Mouse (Mus musculus) embryonic facial prominence, embryonic 15.5 days (tissue): ENCODE measurements around the gene Lysmd3. TPM values are rescaled to one million over a fixed set of nuclear protein-coding genes. Genes with fewer than 3 reads are reported as not detected.
A peak's percentile ranks its signal among the peaks of the same experiment; 100 is the strongest.

Experiments used
- ATAC-seq: fragments of 200-750 bp; cut with Nextera tagmentation; 2 replicates; pipeline ENCODE4 v1.8.0; 2017; ENCODE audit warnings: low read depth, moderate TSS enrichment; ENCODE audit not compliant: insufficient number of reproducible peaks, low FRiP score, low TSS enrichment
- H3K27ac ChIP-seq: fragments of 300-500 bp; sonication (generic); replicated peaks from 2 replicates; pipeline ENCODE4 v1.5.1; 2015; ENCODE audit warnings: mild to moderate bottlenecking, inconsistent platforms
- H3K27me3 ChIP-seq: fragments of 300-500 bp; sonication (generic); 2 replicates; pipeline ENCODE4 v1.6.1; 2015; ENCODE audit warnings: inconsistent platforms
- H3K36me3 ChIP-seq: fragments of 300-500 bp; sonication (generic); 2 replicates; pipeline ENCODE4 v1.6.1; 2015; ENCODE audit warnings: mild to moderate bottlenecking, inconsistent platforms
- H3K4me1 ChIP-seq: fragments of 300-500 bp; sonication (generic); 2 replicates; pipeline ENCODE4 v1.6.1; 2015; ENCODE audit warnings: inconsistent platforms
- H3K4me2 ChIP-seq: fragments of 300-500 bp; sonication (generic); replicated peaks from 2 replicates; pipeline ENCODE4 v1.6.1; 2015; ENCODE audit warnings: mild to moderate bottlenecking, inconsistent platforms
- H3K4me3 ChIP-seq: fragments of 300-500 bp; sonication (generic); replicated peaks from 2 replicates; pipeline ENCODE4 v1.5.1; 2015; ENCODE audit warnings: mild to moderate bottlenecking, inconsistent platforms
- H3K9ac ChIP-seq: fragments of 300-500 bp; sonication (generic); 2 replicates; pipeline ENCODE4 v1.6.1; 2015; ENCODE audit warnings: inconsistent platforms
- H3K9me3 ChIP-seq: fragments of 300-500 bp; sonication (generic); replicated peaks from 2 replicates; pipeline ENCODE4 v1.6.1; 2016; ENCODE audit warnings: inconsistent platforms
- WGBS: fragments of 180-500 bp; shearing (Covaris S2); methylation state at CpG from one replicate; pipeline ENCODE4 v1.1.7; 2015; 5-methylcytosine and 5-hydroxymethylcytosine counted together
- polyA plus RNA-seq: library from polyadenylated mRNA; unstranded; fragments of >200 nt; fragmentation: Nextera tagmentation; extraction: Ambion mirVana; gene quantifications from 2 replicates; pipeline ENCODE4 v1.2.1, GENCODE M21; 2015

The Lysmd3 gene
- polyA plus RNA-seq, 1 experiment from 2014 or later: 25.8 TPM

- H3K4me1 ChIP-seq: no peaks in the 10 kb centered on the region
Observed at GRCm38 (mm10) chr13:81710266-81710665, 52.8 kb downstream of the Lysmd3 start.

GRCm38 (mm10) chr13:81710775-81711545 is 53.5 kb downstream of the Lysmd3 start, which contains the start of the genes Polr3g and Mblac2:
Gene Polr3g, minus strand, starts transcription at chr13:81711013.
Gene Mblac2, plus strand, starts transcription at chr13:81711341.
- H3K4me3 ChIP-seq: peak within 1 kb of the TSS; percentile 75
- WGBS: under 1% methylated on average over 61 of the region's 61 CpGs
- H3K9ac ChIP-seq: peak within 1 kb of the TSS; percentile 23
- no peaks in the 10 kb centered on the region for H3K36me3 ChIP-seq
- no peaks in the 10 kb centered on the region for H3K9me3 ChIP-seq
- H3K4me2 ChIP-seq: peak within 1 kb of the TSS; percentile 68
- no peaks in the 10 kb centered on the region for H3K27me3 ChIP-seq
- ATAC-seq: peak; percentile 96
- peak within 1 kb of the TSS; percentile 91 for H3K27ac ChIP-seq
- no peaks in the 10 kb centered on the region for H3K4me1 ChIP-seq

More at GRCm38 (mm10) chr13:81710266-81710665, 52.8 kb downstream of the Lysmd3 start:
- Histone ChIP-seq H3K9ac (peak overlapping the region; percentile 23), H3K36me3 (no peaks in the 10 kb centered on the region), H3K4me3 (peak overlapping the region; percentile 75), H3K27ac (peak overlapping the region; percentile 91), H3K27me3 (no peaks in the 10 kb centered on the region), H3K9me3 (no peaks in the 10 kb centered on the region), H3K4me2 (peak overlapping the region; percentile 68)
- no peak for ATAC-seq
- WGBS: under 1% methylated on average over 7 of the region's 7 CpGs

- Histone ChIP-seq H3K4me2 (peak overlapping the region; percentile 68), H3K9ac (peak overlapping the region; percentile 23), H3K4me1 (no peaks in the 10 kb centered on the region), H3K36me3 (no peaks in the 10 kb centered on the region), H3K27ac (peak overlapping the region; percentile 91), H3K9me3 (no peaks in the 10 kb centered on the region), H3K27me3 (no peaks in the 10 kb centered on the region), H3K4me3 (peak overlapping the region; percentile 75)
- under 1% methylated on average over 42 of the region's 42 CpGs for WGBS
- peak; percentile 13 for ATAC-seq
Observed at GRCm38 (mm10) chr13:81711546-81712371, 54.3 kb downstream of the Lysmd3 start.

DNA sequence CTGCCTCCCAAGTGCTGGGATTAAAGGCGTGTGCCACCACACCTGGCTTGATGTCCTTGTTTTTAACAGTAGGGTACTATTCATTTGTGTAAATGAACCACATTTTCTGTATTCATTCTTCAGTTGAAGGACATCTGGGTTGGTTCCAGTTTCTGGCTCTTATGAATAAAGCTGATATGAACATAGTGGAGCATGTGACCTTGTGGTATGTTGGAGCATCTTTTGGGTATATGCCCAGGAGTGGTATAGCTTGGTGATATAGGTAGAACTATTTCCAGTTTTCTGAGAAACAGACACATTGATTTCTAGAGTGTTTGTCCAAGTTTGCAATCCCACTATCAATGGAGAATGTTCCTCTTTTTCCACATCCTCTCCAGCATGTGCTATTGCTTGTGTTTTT is 56.4 kb downstream of the Lysmd3 start:
- ATAC-seq: no peak
- WGBS: 93% methylated on average over 1 of the region's 1 CpGs

More for the DNA sequence above, 56.4 kb downstream of the Lysmd3 start:
- Histone ChIP-seq H3K4me3 (no peak overlapping the region), H3K27me3 (no peaks in the 10 kb centered on the region), H3K27ac (no peak overlapping the region), H3K36me3 (no peaks in the 10 kb centered on the region), H3K9ac (no peak overlapping the region), H3K4me1 (no peaks in the 10 kb centered on the region), H3K4me2 (no peak overlapping the region), H3K9me3 (no peaks in the 10 kb centered on the region)

Other genes starting within 250 kb of the Lysmd3 start
- gene Adgrv1, start 24.5 kb upstream of the Lysmd3 start, polyA plus RNA-seq: 1.2 and 2.0 TPM in 2 replicates
- gene Polr3g, start 53.4 kb downstream of the Lysmd3 start, polyA plus RNA-seq: 29.5 and 36.0 TPM in 2 replicates
- 11.6 and 13.1 TPM in 2 replicates for gene Mblac2, start 53.7 kb downstream of the Lysmd3 start, polyA plus RNA-seq
- gene Cetn3, start 125.4 kb downstream of the Lysmd3 start, polyA plus RNA-seq: 200 and 205 TPM in 2 replicates